Mouse (Mus musculus) lung, adult 2 months (tissue): Measurements from ENCODE around the gene Srp68. TPM values are rescaled to one million over a fixed set of nuclear protein-coding genes. Genes with fewer than 3 reads are reported as not detected.

Experiments used
- DNase-seq: peaks from one replicate; pipeline ENCODE4 v3.0.0; 2022
- H3K4me1 ChIP-seq: fragments of 200-500 bp; 2 replicates; pipeline ENCODE4 v1.6.1; 2011; ENCODE audit warnings: low read length; ENCODE audit not compliant: control insufficient read depth, insufficient read depth
- H3K4me3 ChIP-seq: fragments of 200-500 bp; replicated peaks from 2 replicates; pipeline ENCODE3; 2011; ENCODE audit warnings: low read depth, mild to moderate bottlenecking, control low read depth, low read length; ENCODE audit errors: extremely low read depth
- CTCF ChIP-seq: fragments of 200-500 bp; IDR thresholded peaks from 2 replicates; pipeline ENCODE4 v1.5.1; 2011; ENCODE audit warnings: mild to moderate bottlenecking, low read length, control low read depth; ENCODE audit not compliant: insufficient read depth
- POLR2A ChIP-seq: fragments of 200-500 bp; IDR thresholded peaks from 2 replicates; pipeline ENCODE4 v1.6.1; 2011; ENCODE audit warnings: low read depth, mild to moderate bottlenecking, control low read depth, low read length, borderline replicate concordance; ENCODE audit errors: extremely low read depth
- WGBS: fragments of 180-500 bp; shearing (Covaris S2); methylation state at CpG from one replicate; pipeline ENCODE4 v1.1.7; 2018; 5-methylcytosine and 5-hydroxymethylcytosine counted together
- polyA plus RNA-seq: library from polyadenylated mRNA; depleted of rRNA; stranded (reverse); fragments of >200 nt; gene quantifications from 2 replicates; pipeline ENCODE4 v1.2.3, GENCODE M21; 2012

The Srp68 gene
- polyA plus RNA-seq, 1 experiment: 42.9 TPM

DNA sequence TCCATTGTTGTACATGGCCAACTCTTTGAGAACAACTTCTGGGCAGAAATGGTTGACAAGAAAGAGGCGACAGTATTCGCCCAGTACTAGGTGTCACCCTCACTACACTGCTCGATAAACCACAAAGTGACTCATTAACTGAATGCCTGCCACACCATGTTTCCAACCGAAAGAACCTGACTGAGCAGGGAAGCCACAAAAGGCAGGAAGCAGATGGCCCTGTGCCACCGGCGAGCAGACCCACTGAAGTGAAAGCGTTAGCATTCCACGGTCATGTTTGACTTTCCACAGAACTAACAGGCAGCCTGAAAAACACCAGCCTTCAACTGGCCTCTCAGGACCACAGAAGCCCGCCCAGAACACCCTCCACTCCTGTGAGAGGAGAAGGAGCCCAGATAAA is 19.4 kb downstream of the Srp68 start:
- Histone ChIP-seq H3K4me1 (no peaks in the 10 kb centered on the region), H3K4me3 (no peak overlapping the region)
- DNase-seq: peak; percentile 41
- TF ChIP-seq POLR2A (no peak), CTCF (no peak)
- 45% methylated on average over 9 of the region's 9 CpGs for WGBS

- TF ChIP-seq CTCF: no peak
- TF ChIP-seq POLR2A: no peak
- no peaks in the 10 kb centered on the region for H3K4me1 ChIP-seq
- WGBS: 81% methylated on average over 3 of the region's 3 CpGs
- no peak overlapping the region for H3K4me3 ChIP-seq
- no peak for DNase-seq
Measured at GRCm38 (mm10) chr11:116253076-116253600, 20.9 kb downstream of the Srp68 start.

DNA sequence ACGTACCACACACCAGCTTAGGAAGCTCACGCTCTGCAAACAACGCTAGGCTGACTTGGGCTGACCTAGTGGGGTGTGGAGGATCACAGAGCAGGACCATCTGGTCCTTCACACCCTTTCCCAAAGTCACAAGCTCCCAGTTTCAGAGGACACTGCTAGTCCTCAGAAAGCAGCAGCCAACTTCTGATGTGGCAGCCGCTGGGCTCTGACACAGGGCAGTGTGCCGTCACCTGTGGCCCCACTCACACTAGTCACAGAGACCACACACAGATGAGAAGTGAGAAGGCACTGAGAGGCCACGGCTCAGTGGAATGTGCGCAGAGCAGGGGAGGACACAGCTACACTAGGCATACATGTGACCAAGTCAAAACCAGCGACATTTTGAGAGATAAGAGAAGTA is 23.1 kb downstream of the Srp68 start:
- whole genome bisulfite sequencing: 84% methylated on average over 8 of the region's 8 CpGs
- DNase-seq: no peak
- TF ChIP-seq CTCF: no peak
- no peak for TF ChIP-seq POLR2A
- no peak overlapping the region for H3K4me3 ChIP-seq
- H3K4me1 ChIP-seq: no peaks in the 10 kb centered on the region

DNA sequence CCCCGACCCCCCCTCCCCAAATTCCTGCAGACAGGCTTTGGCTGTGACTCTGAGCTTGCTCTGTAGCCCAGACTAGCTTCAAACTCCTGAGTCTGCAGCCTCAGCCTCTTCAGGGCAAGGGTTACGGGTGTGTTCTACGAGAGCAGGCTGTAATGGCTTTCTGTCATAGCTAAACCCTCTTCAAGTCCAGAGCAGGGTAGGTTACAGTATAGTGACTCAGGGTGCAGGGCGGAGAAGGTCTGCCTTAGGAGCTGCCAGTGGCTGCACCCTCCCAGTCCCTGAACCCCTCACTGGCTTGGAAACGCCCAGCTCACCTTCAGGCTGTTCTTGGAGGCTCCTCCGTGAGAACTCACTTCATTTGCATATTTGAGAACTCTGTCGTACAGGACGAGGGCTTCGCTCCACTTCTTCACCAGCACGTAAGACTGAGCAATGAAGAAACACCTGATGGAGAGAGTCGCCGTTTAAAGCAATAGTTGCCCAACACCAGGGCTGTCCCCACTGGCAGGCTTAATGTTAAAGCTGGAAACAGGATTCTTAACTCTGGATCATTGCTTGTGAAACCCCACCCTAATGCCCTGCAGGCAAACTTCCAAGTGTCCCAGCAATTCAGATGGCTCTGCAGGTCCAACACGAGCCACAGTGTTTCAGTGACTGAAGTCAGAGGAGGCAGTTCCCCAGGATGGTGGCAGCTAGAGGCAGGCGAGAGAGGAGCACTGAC is 26.4 kb downstream of the Srp68 start:
- H3K4me1 ChIP-seq: no peaks in the 10 kb centered on the region
- no peak for TF ChIP-seq CTCF
- TF ChIP-seq POLR2A: no peak
- WGBS: 72% methylated on average over 14 of the region's 14 CpGs
- H3K4me3 ChIP-seq: no peak overlapping the region
- no peak for DNase-seq

- no peak for TF ChIP-seq CTCF
- no peak for TF ChIP-seq POLR2A
- Histone ChIP-seq H3K4me3 (no peak overlapping the region), H3K4me1 (no peaks in the 10 kb centered on the region)
- DNase-seq: no peak
- 85% methylated on average over 6 of the region's 6 CpGs for WGBS
Measured at GRCm38 (mm10) chr11:116245616-116246015, 28.4 kb downstream of the Srp68 start.

GRCm38 (mm10) chr11:116244580-116244979 is 29.4 kb downstream of the Srp68 start:
- 86% methylated on average over 8 of the region's 8 CpGs for WGBS
- TF ChIP-seq CTCF (no peak), POLR2A (no peak)
- Histone ChIP-seq H3K4me3 (no peak overlapping the region), H3K4me1 (no peaks in the 10 kb centered on the region)
- DNase-seq: no peak

DNA sequence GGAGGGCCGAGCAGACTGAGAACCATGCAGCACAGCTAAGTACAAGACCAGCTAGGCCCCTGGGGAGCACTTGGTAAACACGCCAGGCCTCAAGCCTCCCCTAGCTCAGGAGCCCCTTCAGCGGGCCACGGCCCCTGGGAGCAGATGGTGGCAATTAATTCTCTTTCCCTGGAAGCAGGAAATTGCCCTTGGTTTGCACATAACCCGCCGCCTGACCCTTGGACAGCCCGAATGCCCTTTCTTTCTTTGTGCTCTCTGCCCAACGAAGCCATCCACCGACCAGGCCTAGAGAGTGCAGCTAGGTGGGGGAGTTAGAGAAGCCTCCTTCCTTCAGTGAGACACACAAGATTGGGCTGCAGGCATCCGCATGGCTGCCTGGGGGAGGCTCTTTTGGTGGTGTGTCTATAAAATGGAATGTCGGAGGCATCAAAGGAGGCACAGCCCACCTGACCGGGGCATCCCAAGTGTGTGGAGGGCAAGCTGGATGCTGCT is 32.2 kb downstream of the Srp68 start:
- 64% methylated on average over 12 of the region's 12 CpGs for WGBS
- Histone ChIP-seq H3K4me1 (no peaks in the 10 kb centered on the region), H3K4me3 (no peak overlapping the region)
- no peak for DNase-seq
- TF ChIP-seq CTCF (no peak), POLR2A (no peak)

DNA sequence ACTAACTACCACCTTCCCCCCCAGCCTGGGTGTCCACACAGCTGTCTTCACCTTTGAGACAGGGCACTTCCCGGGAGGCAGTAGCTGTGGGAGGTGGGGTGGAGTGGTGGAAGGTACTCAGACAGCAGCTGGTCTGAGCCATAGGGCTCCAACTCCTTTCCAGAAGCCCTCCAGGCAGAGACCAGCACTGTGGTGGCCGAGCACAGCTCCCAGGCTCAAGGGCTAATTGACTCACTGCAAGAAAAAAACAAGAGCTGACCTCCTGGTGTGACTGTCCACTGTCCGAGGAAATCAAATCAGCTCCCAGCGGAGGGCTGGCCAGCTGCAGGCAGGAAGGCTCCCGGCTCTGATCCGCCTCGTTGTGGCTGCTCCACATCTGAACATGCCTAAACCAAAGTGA is 34.2 kb downstream of the Srp68 start:
- Histone ChIP-seq H3K4me3 (no peak overlapping the region), H3K4me1 (no peaks in the 10 kb centered on the region)
- DNase-seq: no peak
- WGBS: 43% methylated on average over 7 of the region's 7 CpGs
- TF ChIP-seq POLR2A (no peak), CTCF (no peak)

GRCm38 (mm10) chr11:116237742-116238395 is 36.1 kb downstream of the Srp68 start, which contains the start of gene Evpl:
Evpl (minus strand) TSS chr11:116238077.
- peak; percentile 84 for DNase-seq

DNA sequence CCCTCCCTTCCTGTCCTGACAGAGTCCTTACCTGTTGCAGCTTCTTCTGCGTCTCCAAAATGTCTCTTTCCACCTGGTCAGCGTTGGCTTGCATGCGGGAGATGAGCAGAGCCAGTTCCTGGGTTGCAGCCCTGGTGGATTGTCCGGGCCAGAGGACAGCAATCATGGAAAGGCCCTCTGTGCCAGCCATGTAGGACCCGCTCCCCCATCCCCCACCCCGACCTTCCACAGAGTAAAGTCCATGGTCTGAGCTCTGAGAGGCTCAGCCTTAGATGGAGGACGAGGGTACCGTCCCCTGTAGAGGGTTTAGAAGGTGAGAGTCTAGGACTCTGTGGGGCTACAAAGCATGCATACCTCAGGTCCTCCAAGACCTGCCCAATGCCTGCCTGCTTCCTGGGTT is 39.1 kb downstream of the Srp68 start:
- DNase-seq: no peak
- 87% methylated on average over 8 of the region's 8 CpGs for WGBS
- TF ChIP-seq CTCF (no peak), POLR2A (no peak)
- no peak overlapping the region for H3K4me3 ChIP-seq
- no peaks in the 10 kb centered on the region for H3K4me1 ChIP-seq

More at GRCm38 (mm10) chr11:116237742-116238395, 36.1 kb downstream of the Srp68 start, which contains the start of gene Evpl:
- H3K4me3 ChIP-seq: peak within 1 kb of the TSS; percentile 3
- no peak for TF ChIP-seq POLR2A
- no peak for TF ChIP-seq CTCF
- 20% methylated on average over 31 of the region's 31 CpGs for WGBS
- no peaks in the 10 kb centered on the region for H3K4me1 ChIP-seq
